Mouse (Mus musculus) lung, postnatal 0 days (tissue): ENCODE results near the gene Lclat1. TPM values are rescaled to one million over a fixed set of nuclear protein-coding genes. Genes with fewer than 3 reads are reported as not detected.

Experiments
- ATAC-seq: fragments of 200-750 bp; cut with Nextera tagmentation; 2 replicates; pipeline ENCODE4 v1.8.0; 2017; ENCODE audit warnings: moderate library complexity
- DNase-seq: peaks from one replicate; pipeline ENCODE4 v3.0.0-alpha.2; 2016; ENCODE audit warnings: low spot score
- H3K27ac ChIP-seq: fragments of 300-500 bp; sonication (generic); 2 replicates; pipeline ENCODE4 v1.5.1; 2014; ENCODE audit warnings: antibody characterized with exemption, mild to moderate bottlenecking, low read length, mixed read lengths
- H3K27me3 ChIP-seq: fragments of 300-500 bp; sonication (generic); replicated peaks from 2 replicates; pipeline ENCODE4 v1.6.1; 2014; ENCODE audit warnings: low read length, mixed read lengths; ENCODE audit not compliant: insufficient read depth
- H3K36me3 ChIP-seq: fragments of 300-500 bp; sonication (generic); 2 replicates; pipeline ENCODE4 v1.6.1; 2014; ENCODE audit warnings: low read length, mixed read lengths; ENCODE audit not compliant: insufficient read depth
- H3K4me1 ChIP-seq: fragments of 300-500 bp; sonication (generic); 2 replicates; pipeline ENCODE4 v1.6.1; 2014; ENCODE audit warnings: antibody characterized with exemption, low read depth, low read length, mixed read lengths; ENCODE audit not compliant: insufficient read depth
- H3K4me2 ChIP-seq: fragments of 300-500 bp; sonication (generic); replicated peaks from 2 replicates; pipeline ENCODE4 v1.6.1; 2014; ENCODE audit warnings: low read depth, mild to moderate bottlenecking, low read length, moderate library complexity, mixed read lengths
- H3K4me3 ChIP-seq: fragments of 300-500 bp; sonication (generic); 2 replicates; pipeline ENCODE4 v1.5.1; 2014; ENCODE audit warnings: low read depth, low read length
- H3K9ac ChIP-seq: fragments of 300-500 bp; sonication (generic); replicated peaks from 2 replicates; pipeline ENCODE4 v1.6.1; 2014; ENCODE audit warnings: low read depth, mild to moderate bottlenecking
- H3K9me3 ChIP-seq: fragments of 300-500 bp; sonication (generic); 2 replicates; pipeline ENCODE4 v1.6.1; 2016; ENCODE audit warnings: low read length, mixed read lengths
- CTCF ChIP-seq: IDR thresholded peaks from 2 replicates; pipeline ENCODE4 v1.5.1; 2016; ENCODE audit warnings: antibody characterized with exemption, mild to moderate bottlenecking
- EP300 ChIP-seq: IDR thresholded peaks from 2 replicates; pipeline ENCODE4 v1.6.1; 2016; ENCODE audit warnings: antibody characterized with exemption, mild to moderate bottlenecking, control low read depth
- WGBS: fragments of 180-500 bp; shearing (Covaris S2); extraction: QIAGEN DNeasy Blood & Tissue Kit; methylation state at CpG from one replicate; pipeline ENCODE4 v1.1.7; 2014; 5-methylcytosine and 5-hydroxymethylcytosine counted together
- polyA plus RNA-seq: library from polyadenylated mRNA; unstranded; fragments of >200 nt; fragmentation: Nextera tagmentation; extraction: Ambion mirVana; gene quantifications from 2 replicates; pipeline ENCODE4 v1.2.1, GENCODE M21; 2015

The Lclat1 gene
- polyA plus RNA-seq, 1 experiment from 2014 or later, result 10.2 TPM

- Histone ChIP-seq H3K27me3 (no peaks in the 10 kb centered on the region), H3K4me2 (no peak overlapping the region), H3K36me3 (no peaks in the 10 kb centered on the region), H3K9me3 (no peaks in the 10 kb centered on the region), H3K4me3 (no peak overlapping the region), H3K9ac (no peak overlapping the region), H3K27ac (no peak overlapping the region), H3K4me1 (no peaks in the 10 kb centered on the region)
- WGBS, result 69% methylated on average over 1 of the region's 1 CpGs
- TF ChIP-seq EP300 (no peak), CTCF (no peak)
- ATAC-seq (no peak), DNase-seq (no peak)
These were observed 126.2 kb downstream of the Lclat1 start for GRCm38 (mm10) chr17:73233975-73234374.

GRCm38 (mm10) chr17:73237178-73237853, 129.5 kb downstream of the Lclat1 start:
- WGBS, result 60% methylated on average over 3 of the region's 3 CpGs
- Histone ChIP-seq H3K27ac (no peak overlapping the region), H3K9ac (no peak overlapping the region)

GRCm38 (mm10) chr17:73238501-73238900, 130.7 kb downstream of the Lclat1 start:
- DNase-seq, result no peak
- WGBS, result 72% methylated on average over 5 of the region's 5 CpGs
- no peaks in the 10 kb centered on the region for H3K4me1 ChIP-seq
- no peak overlapping the region for H3K27ac ChIP-seq
- no peak for ATAC-seq
- TF ChIP-seq EP300 (no peak), CTCF (no peak)
- H3K36me3 ChIP-seq, result no peaks in the 10 kb centered on the region
- H3K4me3 ChIP-seq, result no peak overlapping the region
- no peak overlapping the region for H3K4me2 ChIP-seq
- no peaks in the 10 kb centered on the region for H3K9me3 ChIP-seq
- H3K9ac ChIP-seq, result no peak overlapping the region
- no peaks in the 10 kb centered on the region for H3K27me3 ChIP-seq

More at GRCm38 (mm10) chr17:73237178-73237853, 129.5 kb downstream of the Lclat1 start:
- Histone ChIP-seq H3K27me3 (no peaks in the 10 kb centered on the region), H3K4me2 (no peak overlapping the region), H3K9me3 (no peaks in the 10 kb centered on the region), H3K4me1 (no peaks in the 10 kb centered on the region), H3K36me3 (no peaks in the 10 kb centered on the region), H3K4me3 (no peak overlapping the region)
- DNase-seq (no peak), ATAC-seq (no peak)
- no peak for TF ChIP-seq CTCF
- TF ChIP-seq EP300, result no peak

GRCm38 (mm10) chr17:73241085-73241848, 133.5 kb downstream of the Lclat1 start:
- DNase-seq (no peak), ATAC-seq (no peak)
- no peak overlapping the region for H3K9ac ChIP-seq
- H3K27ac ChIP-seq, result no peak overlapping the region
- H3K36me3 ChIP-seq, result no peaks in the 10 kb centered on the region
- no peak overlapping the region for H3K4me2 ChIP-seq
- 82% methylated on average over 5 of the region's 5 CpGs for WGBS
- no peaks in the 10 kb centered on the region for H3K4me1 ChIP-seq
- H3K9me3 ChIP-seq, result no peaks in the 10 kb centered on the region
- no peaks in the 10 kb centered on the region for H3K27me3 ChIP-seq
- TF ChIP-seq CTCF (no peak), EP300 (no peak)
- no peak overlapping the region for H3K4me3 ChIP-seq

- Histone ChIP-seq H3K4me2 (no peak overlapping the region), H3K9me3 (no peaks in the 10 kb centered on the region), H3K4me3 (no peak overlapping the region), H3K27ac (no peak overlapping the region), H3K9ac (no peak overlapping the region), H3K4me1 (no peaks in the 10 kb centered on the region), H3K27me3 (no peaks in the 10 kb centered on the region), H3K36me3 (no peaks in the 10 kb centered on the region)
- no peak for ATAC-seq
- 88% methylated on average over 6 of the region's 6 CpGs for WGBS
- TF ChIP-seq EP300, result no peak
- no peak for TF ChIP-seq CTCF
- no peak for DNase-seq
These were observed 135.9 kb downstream of the Lclat1 start for GRCm38 (mm10) chr17:73243676-73244075.

- 89% methylated on average over 3 of the region's 3 CpGs for WGBS
- no peak for TF ChIP-seq EP300
- no peak for TF ChIP-seq CTCF
- Histone ChIP-seq H3K36me3 (no peaks in the 10 kb centered on the region), H3K4me3 (no peak overlapping the region), H3K9me3 (no peaks in the 10 kb centered on the region), H3K4me2 (no peak overlapping the region), H3K4me1 (no peaks in the 10 kb centered on the region), H3K27ac (no peak overlapping the region), H3K9ac (no peak overlapping the region), H3K27me3 (no peaks in the 10 kb centered on the region)
- ATAC-seq (no peak), DNase-seq (no peak)
These were observed 136.8 kb downstream of the Lclat1 start for GRCm38 (mm10) chr17:73244596-73244995.
